ENCODE assay signal across 22 mouse cellular contexts in the genomic region with DNA sequence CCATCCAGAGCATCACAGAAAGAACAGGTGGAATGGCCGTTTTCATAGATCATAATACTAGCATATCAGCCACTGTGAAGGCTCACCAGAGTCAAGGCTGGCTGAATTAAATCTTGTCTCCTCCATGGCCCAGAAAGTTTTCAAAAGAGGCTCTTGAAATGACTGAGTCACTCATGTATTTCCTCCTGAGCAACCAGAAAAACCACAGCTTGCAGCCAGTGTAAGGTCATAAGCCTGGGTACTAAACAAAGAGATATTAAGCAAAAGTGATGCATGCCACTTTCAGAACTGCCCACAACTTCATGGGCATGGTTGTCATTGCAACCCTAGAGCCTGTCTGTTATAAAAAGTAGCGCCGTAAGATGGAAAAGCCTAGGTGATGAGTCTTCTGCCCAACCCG.
A peak's percentile ranks its signal among the peaks of the same experiment; 100 is the strongest.
DNase-seq lines count a peak whose midpoint lies in the region; ATAC-seq and TF ChIP-seq lines count a peak whose summit lies in the region.
"Had no signal": no experiment of that assay in that cellular context is flagged by ENCODE, and none has a peak within 500 bp of the region (broad histone marks: within the 10 kb centered on the region; RNA-seq: fewer than 3 reads in every experiment).

No protein-coding gene starts in this region.

- no peak for TF ChIP-seq POLR2A in myocyte (IDR thresholded peaks at IDR 0.05; ENCODE audit: insufficient read length, low read depth)
- TF ChIP-seq POLR2A in kidney, adult 2 months (IDR thresholded peaks at IDR 0.05; ENCODE audit: low read depth, low read length), result no peak

- no peak for TF ChIP-seq CTCF in lung, postnatal 0 days (IDR thresholded peaks at IDR 0.05)
- TF ChIP-seq CTCF in Patski (IDR thresholded peaks at IDR 0.05), result no peak
- TF ChIP-seq CTCF in kidney, adult 2 months (conservative IDR thresholded peaks at IDR 0.05; ENCODE audit: insufficient read depth, insufficient read length, low read depth, low read length), result no peak
- no peak for TF ChIP-seq CTCF in liver, postnatal 0 days (IDR thresholded peaks at IDR 0.05; ENCODE audit: low read depth)

- no peaks in the 10 kb centered on the region for H3K9me3 ChIP-seq in lung, postnatal 0 days (ENCODE audit: low read length)
- no peaks in the 10 kb centered on the region for H3K9me3 ChIP-seq in liver, postnatal 0 days (ENCODE audit: low read length)
- H3K9me3 ChIP-seq: embryonic facial prominence, embryonic 15.5 days; forebrain, embryonic 15.5 days; heart, embryonic 10.5 days; hindbrain, embryonic 13.5 days had no signal

- POLR2A ChIA-PET in Patski (lab: Charles Lee), result interaction anchor here (0.9 kb wide), 1 partner anchor 102 kb away, joined by 3 read pairs; no protein-coding TSS in a partner anchor

- DNase-seq in lung, postnatal 0 days (ENCODE audit: low spot score), result peak; percentile 47
- no peak for DNase-seq in lung, postnatal 14 days
- no peak for DNase-seq in Patski (ENCODE audit: low read depth, low spot score)
- no peak for DNase-seq in neural tube, embryonic 10.5 days (ENCODE audit: extremely low spot score, low spot score)
- DNase-seq in kidney, adult 2 months, result no peak
- DNase-seq in liver, postnatal 0 days, result no peak
- DNase-seq: adrenal gland, postnatal 10 days; cerebellum, adult 11-12 months; cerebellum, adult 9-10 months; cerebellum, postnatal 25 days; gastrocnemius, postnatal 36 days; heart, adult 18-20 months; heart, postnatal 10 days; heart, postnatal 4 days had no signal

- WGBS in lung, postnatal 0 days, result 91% methylated on average over 4 of the region's 4 CpGs
- WGBS in kidney, adult 2 months, result 95% methylated on average over 4 of the region's 4 CpGs
- 69% methylated on average over 4 of the region's 4 CpGs for WGBS in liver, postnatal 0 days (ENCODE audit: insufficient replicate concordance)

- H3K27ac ChIP-seq in lung, postnatal 0 days (ENCODE audit: low read length), result no peak overlapping the region
- H3K27ac ChIP-seq in kidney, adult 2 months (ENCODE audit: insufficient read depth, low read depth, low read length), result no peak overlapping the region
- no peak overlapping the region for H3K27ac ChIP-seq in liver, postnatal 0 days (ENCODE audit: low read depth)
- H3K27ac ChIP-seq: embryonic facial prominence, embryonic 15.5 days; heart, embryonic 10.5 days; hindbrain, postnatal 0 days had no signal

- H3K79me2 ChIP-seq in myocyte (ENCODE audit: control insufficient read depth, insufficient read depth), result no peaks in the 10 kb centered on the region

- in situ Hi-C loops in Patski (cut with MboI; ENCODE audit: low pct_unique_long_range_greater_than_20kb), result no loop called here

- CTCF ChIA-PET in Patski (lab: Charles Lee), result interaction anchor here (0.7 to 1.5 kb wide), 3 partner anchors 11 to 46 kb away, joined by 3 to 4 read pairs (median 3); no protein-coding TSS in a partner anchor

- H3K9ac ChIP-seq in lung, postnatal 0 days (replicated peaks; ENCODE audit: low read depth), result no peak overlapping the region
- no peak overlapping the region for H3K9ac ChIP-seq in liver, postnatal 0 days (replicated peaks)
- H3K9ac ChIP-seq: embryonic facial prominence, embryonic 15.5 days; forebrain, embryonic 15.5 days; hindbrain, embryonic 13.5 days had no signal

- H3K36me3 ChIP-seq in lung, postnatal 0 days (ENCODE audit: insufficient read depth, low read length), result no peaks in the 10 kb centered on the region
- H3K36me3 ChIP-seq in myocyte (ENCODE audit: control insufficient read depth, insufficient read depth), result no peaks in the 10 kb centered on the region
- H3K36me3 ChIP-seq in kidney, adult 2 months (ENCODE audit: control insufficient read depth, insufficient read depth, low read length), result no peaks in the 10 kb centered on the region
- H3K36me3 ChIP-seq in liver, postnatal 0 days (replicated peaks; ENCODE audit: insufficient read depth, low read length), result no peaks in the 10 kb centered on the region
- H3K36me3 ChIP-seq: embryonic facial prominence, embryonic 15.5 days; forebrain, embryonic 15.5 days; heart, embryonic 10.5 days; hindbrain, embryonic 13.5 days had no signal

- no peak overlapping the region for H3ac ChIP-seq in myocyte (ENCODE audit: control insufficient read depth, insufficient read length)

- no peak for TF ChIP-seq EP300 in lung, postnatal 0 days (IDR thresholded peaks at IDR 0.05)
- no peak for TF ChIP-seq EP300 in liver, postnatal 0 days (IDR thresholded peaks at IDR 0.05; ENCODE audit: low read depth)

- ATAC-seq in lung, postnatal 0 days, result 0 out of 2 replicates have a peak, but pooled peaks have one; percentile 23
- ATAC-seq in Patski, result peak; percentile 60
- ATAC-seq in granulocyte monocyte progenitor cell, adult 5-6 weeks (replicated peaks; ENCODE audit: poor library complexity, severe bottlenecking), result peak; percentile 83
- ATAC-seq in liver, postnatal 0 days, result no peak
- ATAC-seq: forebrain, embryonic 15.5 days; hindbrain, postnatal 0 days had no signal

- no peak overlapping the region for H3K4me2 ChIP-seq in lung, postnatal 0 days (replicated peaks; ENCODE audit: low read depth, low read length)
- H3K4me2 ChIP-seq in myocyte (ENCODE audit: low read depth), result peak overlapping the region; percentile 57
- H3K4me2 ChIP-seq in liver, postnatal 0 days (ENCODE audit: low read depth, low read length), result no peak overlapping the region
- H3K4me2 ChIP-seq: embryonic facial prominence, embryonic 15.5 days; forebrain, embryonic 15.5 days; hindbrain, embryonic 13.5 days had no signal

- H3K4me3 ChIP-seq in lung, postnatal 0 days (ENCODE audit: low read depth, low read length), result no peak overlapping the region
- no peak overlapping the region for H3K4me3 ChIP-seq in myocyte
- H3K4me3 ChIP-seq in kidney, adult 2 months (ENCODE audit: insufficient read depth, low read depth, low read length), result no peak overlapping the region
- H3K4me3 ChIP-seq in liver, postnatal 0 days (ENCODE audit: low read depth, low read length), result no peak overlapping the region
- H3K4me3 ChIP-seq: embryonic facial prominence, embryonic 15.5 days; erythroblast, embryonic 14.5 days; forebrain, embryonic 15.5 days; heart, embryonic 10.5 days; hindbrain, embryonic 13.5 days had no signal

- no peaks in the 10 kb centered on the region for H3K4me1 ChIP-seq in lung, postnatal 0 days (ENCODE audit: insufficient read depth, low read depth, low read length)
- 0 out of 2 replicates have a peak, but pooled peaks cover 4% of the 10 kb centered on the region for H3K4me1 ChIP-seq in kidney, adult 2 months (ENCODE audit: control insufficient read depth, insufficient read depth, low read length)
- no peaks in the 10 kb centered on the region; the same call in 1 of the 2 replicates for H3K4me1 ChIP-seq in liver, postnatal 0 days (ENCODE audit: insufficient read depth)
- H3K4me1 ChIP-seq: embryonic facial prominence, embryonic 15.5 days had no signal

- H3K27me3 ChIP-seq in lung, postnatal 0 days (replicated peaks; ENCODE audit: insufficient read depth, low read length), result no peaks in the 10 kb centered on the region
- H3K27me3 ChIP-seq in Patski, result no peaks in the 10 kb centered on the region
- no peaks in the 10 kb centered on the region for H3K27me3 ChIP-seq in myocyte (ENCODE audit: control insufficient read depth, insufficient read depth, insufficient read length)
- no peaks in the 10 kb centered on the region for H3K27me3 ChIP-seq in kidney, adult 2 months (replicated peaks; ENCODE audit: control insufficient read depth, insufficient read depth, low read length)
- 0 out of 2 replicates have a peak, but pooled peaks cover 2% of the 10 kb centered on the region for H3K27me3 ChIP-seq in liver, postnatal 0 days (ENCODE audit: insufficient read depth, low read length)
- H3K27me3 ChIP-seq: embryonic facial prominence, embryonic 15.5 days; forebrain, embryonic 15.5 days; hindbrain, embryonic 13.5 days had no signal

TF ChIP-seq in myocyte, 11 proteins besides CTCF, POLR2A, EP300 and RAD21:
- TF ChIP-seq POLR2AphosphoS2 (IDR thresholded peaks at IDR 0.05; ENCODE audit: insufficient read length, low read depth) (no peak), CEBPB (IDR thresholded peaks at IDR 0.05; ENCODE audit: insufficient read depth, poor library complexity, severe bottlenecking) (no peak), E2F4 (IDR thresholded peaks at IDR 0.05; ENCODE audit: insufficient read depth) (no peak), SRF (IDR thresholded peaks at IDR 0.05; ENCODE audit: control insufficient read depth, insufficient read length, low read depth) (no peak), USF1 (IDR thresholded peaks at IDR 0.05; ENCODE audit: low read depth) (no peak), MYOD1 (IDR thresholded peaks at IDR 0.05; ENCODE audit: control insufficient read depth in 1 of 3, insufficient read length in 2 of 3, low read depth in 2 of 3) (no peak), REST (IDR thresholded peaks at IDR 0.05; ENCODE audit: insufficient read depth, insufficient read length) (no peak), TCF12 (IDR thresholded peaks at IDR 0.05; ENCODE audit: insufficient read depth, poor library complexity, severe bottlenecking) (no peak), TCF3 (IDR thresholded peaks at IDR 0.05; ENCODE audit: insufficient read length, low read depth) (no peak), MAX (IDR thresholded peaks at IDR 0.05; ENCODE audit: low read depth) (no peak), MYOG (IDR thresholded peaks at IDR 0.05; ENCODE audit: control insufficient read depth in 1 of 3, insufficient read depth in 1 of 3, insufficient read length in 2 of 3, low read depth in 2 of 3) (no peak)
